Mouse (Mus musculus) CH12.LX (cell line): ENCODE measurements at regions not wholly inside any gene's neighbourhood (a gene's known extent, or its start where the extent isn't known, plus 50 kb on each side); places are given as distances from the start of the nearest gene placed in this dataset.
A peak's percentile ranks its signal among the peaks of the same experiment; 100 is the strongest.

Source experiments
- DNase-seq: peaks from one replicate; pipeline ENCODE4 v3.0.0-alpha.2; 2013; ENCODE audit errors: extremely low read depth
- H3K27ac ChIP-seq: 2 replicates; pipeline ENCODE4 v1.5.1; 2012; ENCODE audit warnings: low read depth, mild to moderate bottlenecking, control low read depth, moderate library complexity; ENCODE audit not compliant: insufficient read depth
- H3K27me3 ChIP-seq: replicated peaks from 2 replicates; pipeline ENCODE3; 2012; ENCODE audit warnings: inconsistent platforms
- H3K36me3 ChIP-seq, 2 experiments: replicated peaks in 1 of 2; 2 replicates each; pipeline versions ENCODE3 to v1.6.1; 2012; ENCODE audit warnings: inconsistent platforms in 1 of 2, low read length in 1 of 2, mild to moderate bottlenecking in 1 of 2, mixed read lengths in 1 of 2, moderate library complexity in 1 of 2; ENCODE audit not compliant: control insufficient read depth in 1 of 2, insufficient read depth in 1 of 2
- H3K4me1 ChIP-seq, 2 experiments: 2 replicates each; pipeline ENCODE4 v1.6.1; 2012; ENCODE audit warnings: inconsistent platforms in 1 of 2, moderate library complexity in 1 of 2; ENCODE audit not compliant: insufficient read depth in 2 of 2, control insufficient read depth in 1 of 2
- H3K4me2 ChIP-seq: 2 replicates; pipeline ENCODE4 v1.6.1; 2012; ENCODE audit warnings: low read depth, mild to moderate bottlenecking, control low read depth; ENCODE audit not compliant: poor library complexity, insufficient read depth, severe bottlenecking
- H3K4me3 ChIP-seq, 3 experiments: fragments of 150-350 bp in 1 of 3; sonication (generic) in 1 of 3; replicated peaks in 1 of 3; 2 replicates each; pipeline versions ENCODE3 to v1.5.1; 2011 to 2012; ENCODE audit warnings: low read depth in 2 of 3, low read length in 2 of 3, mild to moderate bottlenecking in 2 of 3, moderate library complexity in 2 of 3, control low read depth in 1 of 3, improper control_type of control experiment in 1 of 3, inconsistent platforms in 1 of 3, mixed read lengths in 1 of 3; ENCODE audit not compliant: poor library complexity in 1 of 3
- H3K79me2 ChIP-seq: replicated peaks from 2 replicates; pipeline ENCODE4 v1.6.1; 2012; ENCODE audit warnings: mild to moderate bottlenecking, moderate library complexity; ENCODE audit not compliant: control insufficient read depth, poor library complexity, insufficient read depth, severe bottlenecking; ENCODE audit errors: extremely low read depth
- H3K9ac ChIP-seq: 2 replicates; pipeline ENCODE4 v1.6.1; 2012; ENCODE audit warnings: low read depth, mild to moderate bottlenecking, control low read depth, moderate library complexity; ENCODE audit not compliant: insufficient read depth
- H3K9me3 ChIP-seq: replicated peaks from 2 replicates; pipeline ENCODE3; 2012; ENCODE audit warnings: low read length, inconsistent platforms, mixed read lengths
- BHLHE40 ChIP-seq: IDR thresholded peaks from 2 replicates; pipeline ENCODE4 v1.6.1; 2011; ENCODE audit warnings: mild to moderate bottlenecking, low read depth, low read length, improper control_type of control experiment
- CHD1 ChIP-seq: IDR thresholded peaks from 2 replicates; pipeline ENCODE4 v1.6.1; 2012; ENCODE audit warnings: low read depth, low read length, improper control_type of control experiment, inconsistent platforms
- CHD2 ChIP-seq: IDR thresholded peaks from 2 replicates; pipeline ENCODE4 v1.6.1; 2011; ENCODE audit warnings: low read length, improper control_type of control experiment
- CTCF ChIP-seq, 2 experiments: IDR thresholded peaks in 1 of 2; conservative IDR thresholded peaks in 1 of 2; 2 replicates each; pipeline ENCODE4 v1.5.1; 2011 to 2012; ENCODE audit warnings: low read depth in 2 of 2, low read length in 2 of 2, improper control_type of control experiment in 1 of 2, inconsistent platforms in 1 of 2, mild to moderate bottlenecking in 1 of 2, moderate library complexity in 1 of 2
- E2F4 ChIP-seq: IDR thresholded peaks from 2 replicates; pipeline ENCODE4 v1.6.1; 2011; ENCODE audit warnings: low read depth, low read length, improper control_type of control experiment; ENCODE audit not compliant: insufficient replicate concordance
- ETS1 ChIP-seq: conservative IDR thresholded peaks from 2 replicates; pipeline ENCODE4 v1.6.1; 2012; ENCODE audit warnings: low read depth, mild to moderate bottlenecking, inconsistent platforms, low read length, improper control_type of control experiment, moderate library complexity
- HCFC1 ChIP-seq: IDR thresholded peaks from 2 replicates; pipeline ENCODE4 v1.6.1; 2012; ENCODE audit warnings: low read depth, mild to moderate bottlenecking, inconsistent platforms, low read length, improper control_type of control experiment
- IRF4 ChIP-seq: IDR thresholded peaks from 2 replicates; pipeline ENCODE4 v1.6.1; 2014; ENCODE audit warnings: low read depth, mild to moderate bottlenecking, inconsistent platforms, low read length, improper control_type of control experiment
- JUN ChIP-seq: IDR thresholded peaks from 2 replicates; pipeline ENCODE4 v1.6.1; 2011; ENCODE audit warnings: low read depth, mild to moderate bottlenecking, low read length, improper control_type of control experiment, moderate library complexity; ENCODE audit not compliant: insufficient read depth
- JUND ChIP-seq: conservative IDR thresholded peaks from 2 replicates; pipeline ENCODE4 v1.6.1; 2011; ENCODE audit warnings: low read depth, low read length, improper control_type of control experiment
- KAT2A ChIP-seq: IDR thresholded peaks from 2 replicates; pipeline ENCODE4 v1.6.1; 2012; ENCODE audit warnings: low read length, improper control_type of control experiment, inconsistent platforms; ENCODE audit not compliant: insufficient replicate concordance
- MAFK ChIP-seq: IDR thresholded peaks from 2 replicates; pipeline ENCODE4 v1.6.1; 2011; ENCODE audit warnings: low read length, improper control_type of control experiment; ENCODE audit not compliant: insufficient replicate concordance
- MAX ChIP-seq: IDR thresholded peaks from 2 replicates; pipeline ENCODE4 v1.6.1; 2011; ENCODE audit warnings: low read length, improper control_type of control experiment
- MEF2A ChIP-seq: IDR thresholded peaks from 2 replicates; pipeline ENCODE4 v1.6.1; 2014; ENCODE audit warnings: low read depth, mild to moderate bottlenecking, inconsistent platforms, low read length, improper control_type of control experiment, borderline replicate concordance
- NELFE ChIP-seq: IDR thresholded peaks from 2 replicates; pipeline ENCODE4 v1.6.1; 2011; ENCODE audit warnings: low read depth, low read length, improper control_type of control experiment
- NRF1 ChIP-seq: IDR thresholded peaks from 2 replicates; pipeline ENCODE4 v1.6.1; 2014; ENCODE audit warnings: low read depth, mild to moderate bottlenecking, inconsistent platforms, low read length, improper control_type of control experiment, moderate library complexity
- PAX5 ChIP-seq: IDR thresholded peaks from 2 replicates; pipeline ENCODE4 v1.6.1; 2012; ENCODE audit warnings: low read length, inconsistent platforms, mixed read lengths
- POLR2A ChIP-seq: IDR thresholded peaks from 2 replicates; pipeline ENCODE4 v1.6.1; 2011; ENCODE audit warnings: low read depth, mild to moderate bottlenecking, improper control_type of control experiment, low read length
- RAD21 ChIP-seq: IDR thresholded peaks from 2 replicates; pipeline ENCODE4 v1.6.1; 2011; ENCODE audit warnings: low read depth, mild to moderate bottlenecking, low read length, improper control_type of control experiment, moderate library complexity
- SIN3A ChIP-seq: IDR thresholded peaks from 2 replicates; pipeline ENCODE4 v1.6.1; 2012; ENCODE audit warnings: low read length, improper control_type of control experiment, inconsistent platforms
- SMC3 ChIP-seq: IDR thresholded peaks from 2 replicates; pipeline ENCODE4 v1.6.1; 2011; ENCODE audit warnings: low read depth, low read length, improper control_type of control experiment
- TBP ChIP-seq: conservative IDR thresholded peaks from 2 replicates; pipeline ENCODE4 v1.6.1; 2011; ENCODE audit warnings: low read depth, low read length, improper control_type of control experiment
- TCF12 ChIP-seq: IDR thresholded peaks from 2 replicates; pipeline ENCODE4 v1.6.1; 2014; ENCODE audit warnings: low read depth, mild to moderate bottlenecking, inconsistent platforms, low read length, improper control_type of control experiment
- UBTF ChIP-seq: IDR thresholded peaks from 2 replicates; pipeline ENCODE4 v1.6.1; 2012; ENCODE audit warnings: low read depth, mild to moderate bottlenecking, inconsistent platforms, low read length, improper control_type of control experiment, moderate library complexity
- USF2 ChIP-seq: conservative IDR thresholded peaks from 2 replicates; pipeline ENCODE4 v1.6.1; 2011; ENCODE audit warnings: low read depth, low read length, improper control_type of control experiment
- ZC3H11A ChIP-seq: IDR thresholded peaks from 2 replicates; pipeline ENCODE4 v1.6.1; 2012; ENCODE audit warnings: low read depth, mild to moderate bottlenecking, inconsistent platforms, low read length, improper control_type of control experiment
- ZKSCAN1 ChIP-seq: IDR thresholded peaks from 2 replicates; pipeline ENCODE4 v1.6.1; 2012; ENCODE audit warnings: low read depth, inconsistent platforms, low read length, improper control_type of control experiment, borderline replicate concordance
- ZMIZ1 ChIP-seq: IDR thresholded peaks from 2 replicates; pipeline ENCODE4 v1.6.1; 2012; ENCODE audit warnings: low read depth, mild to moderate bottlenecking, inconsistent platforms, low read length, improper control_type of control experiment
- ZNF384 ChIP-seq: IDR thresholded peaks from 2 replicates; pipeline ENCODE4 v1.6.1; 2012; ENCODE audit warnings: low read depth, low read length, improper control_type of control experiment, inconsistent platforms
- dilution Hi-C: fragments of 300-500 bp; cut with MboI; formaldehyde crosslinking; loops from 2 replicates; pipeline ENCODE4 v1.14.3; 2020; ENCODE audit warnings: low sequenced_read_pairs; ENCODE audit not compliant: extremely low pct_unique_long_range_greater_than_20kb, extremely low pct_ligation_motif_present
- in situ Hi-C: fragments of 300-500 bp; cut with MboI; formaldehyde crosslinking; loops from 3 replicates; pipeline ENCODE4 v1.14.3; 2019; ENCODE audit warnings: low sequenced_read_pairs, low pct_ligation_motif_present, low pct_unique_long_range_greater_than_20kb, mixed read lengths

GRCm38 (mm10) chr8:30838056-30838455, 2590.5 kb upstream of the 5930422O12Rik start:
- Histone ChIP-seq H3K4me3 (no peak overlapping the region), H3K27me3 (peaks cover 9% of the 10 kb centered on the region), H3K9ac (no peak overlapping the region), H3K36me3 (no peaks in the 10 kb centered on the region), H3K79me2 (no peaks in the 10 kb centered on the region), H3K4me2 (no peak overlapping the region), H3K4me1 (no peaks in the 10 kb centered on the region; a peak in 1 of 4 replicates), H3K9me3 (no peaks in the 10 kb centered on the region), H3K27ac (no peak overlapping the region)
- TF ChIP-seq ETS1 (no peak), IRF4 (no peak), ZNF384 (no peak), BHLHE40 (no peak), CTCF (conservative IDR thresholded peaks at IDR 0.05 in 1 of 2, IDR thresholded peaks at IDR 0.05 in 1 of 2; ENCODE audit: low read depth in 2 of 2, low read length in 2 of 2) (no peak), NRF1 (no peak), HCFC1 (no peak), MAFK (no peak)
- in situ Hi-C loops (loop anchor here (25.0 kb wide), 1 partner anchor 199 kb away; no protein-coding TSS in a partner anchor), dilution Hi-C loops (no loop called here)
- DNase-seq: no peak

GRCm38 (mm10) chr8:30840064-30840463, 2588.4 kb upstream of the 5930422O12Rik start:
- no peak overlapping the region for H3K9ac ChIP-seq
- no peaks in the 10 kb centered on the region for H3K36me3 ChIP-seq
- no peak overlapping the region for H3K4me3 ChIP-seq
- no peaks in the 10 kb centered on the region for H3K9me3 ChIP-seq
- peaks cover 8% of the 10 kb centered on the region for H3K27me3 ChIP-seq
- H3K4me2 ChIP-seq: no peak overlapping the region
- dilution Hi-C loops (no loop called here), in situ Hi-C loops (loop anchor here (25.0 kb wide), 1 partner anchor 197 kb away; no protein-coding TSS in a partner anchor)
- H3K27ac ChIP-seq: no peak overlapping the region
- H3K4me1 ChIP-seq: no peaks in the 10 kb centered on the region; a peak in 1 of 4 replicates
- DNase-seq: peak; percentile 77
- TF ChIP-seq ZMIZ1 (no peak), CTCF (conservative IDR thresholded peaks at IDR 0.05 in 1 of 2, IDR thresholded peaks at IDR 0.05 in 1 of 2; ENCODE audit: low read depth in 2 of 2, low read length in 2 of 2) (peak; percentile 83 to 89), POLR2A (no peak), CHD2 (no peak), JUND (no peak), USF2 (no peak), SMC3 (peak; percentile 81), E2F4 (no peak), TBP (no peak), MAX (no peak), UBTF (no peak), SIN3A (no peak), TCF12 (no peak), RAD21 (peak; percentile 78), BHLHE40 (no peak), IRF4 (0 out of 2 replicates have a peak, but pooled peaks have one; percentile 26), MEF2A (no peak), KAT2A (no peak), ZC3H11A (peak; percentile 24; the same call in 1 of the 2 replicates), ZNF384 (no peak), JUN (no peak), ZKSCAN1 (no peak), PAX5 (no peak), NRF1 (no peak), CHD1 (no peak), NELFE (peak; percentile 36; the same call in 1 of the 2 replicates), ETS1 (no peak)
- H3K79me2 ChIP-seq: no peaks in the 10 kb centered on the region
